In the genomic region with DNA sequence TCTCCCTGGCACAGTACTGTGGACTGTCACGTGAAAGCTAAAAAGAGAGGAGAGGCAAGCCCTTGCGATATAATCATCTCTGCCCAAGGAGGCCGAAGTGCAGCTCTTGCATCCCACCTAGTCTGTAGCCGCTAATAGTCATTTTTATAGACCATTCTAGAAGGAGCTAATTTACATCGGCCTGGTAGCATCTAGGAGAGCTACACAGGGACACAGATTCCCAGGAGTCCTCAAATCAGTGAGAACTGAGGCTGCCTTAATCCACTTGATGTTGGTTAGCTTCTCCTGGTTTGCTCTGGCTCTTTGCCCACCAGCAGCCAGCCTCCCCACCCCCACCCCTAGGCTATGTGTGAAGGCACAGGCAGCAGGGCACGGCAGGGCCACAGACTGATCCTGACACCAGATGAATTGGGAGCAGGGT, we compare ENCODE assay signal across 10 mouse cellular contexts.
DNase-seq lines count a peak whose midpoint lies in the region; ATAC-seq and TF ChIP-seq lines count a peak whose summit lies in the region.
"Had no signal": no experiment of that assay in that cellular context is flagged by ENCODE, and none has a peak within 500 bp of the region (broad histone marks: within the 10 kb centered on the region; RNA-seq: fewer than 3 reads in every experiment).

No protein-coding gene starts in this region.

- peak overlapping the region; percentile 11; the same call in 1 of the 2 replicates for H3K4me2 ChIP-seq in heart, embryonic 13.5 days
- 0 out of 2 replicates have a peak overlapping the region, but pooled peaks have one; percentile 3 for H3K4me2 ChIP-seq in limb, embryonic 15.5 days
- H3K4me2 ChIP-seq in intestine, postnatal 0 days (replicated peaks; ENCODE audit: low read depth) = no peak overlapping the region

- 0 out of 2 replicates have a peak, but pooled peaks cover 4% of the 10 kb centered on the region for H3K9me3 ChIP-seq in heart, embryonic 13.5 days
- peaks cover 9% of the 10 kb centered on the region; the same call in 1 of the 2 replicates for H3K9me3 ChIP-seq in forebrain, embryonic 10.5 days
- H3K9me3 ChIP-seq in limb, embryonic 15.5 days = no peaks in the 10 kb centered on the region
- H3K9me3 ChIP-seq in intestine, postnatal 0 days (ENCODE audit: control insufficient read depth) = no peaks in the 10 kb centered on the region

- H3K4me1 ChIP-seq in heart, embryonic 13.5 days = peaks cover 25% of the 10 kb centered on the region
- H3K4me1 ChIP-seq in forebrain, embryonic 10.5 days = peaks cover 31% of the 10 kb centered on the region
- H3K4me1 ChIP-seq in limb, embryonic 15.5 days = peaks cover 6% of the 10 kb centered on the region
- no peaks in the 10 kb centered on the region for H3K4me1 ChIP-seq in intestine, postnatal 0 days (replicated peaks; ENCODE audit: control insufficient read depth, insufficient read depth, low read length)

- no peak overlapping the region for H3K27ac ChIP-seq in heart, embryonic 13.5 days (replicated peaks)
- H3K27ac ChIP-seq in forebrain, embryonic 10.5 days = 0 out of 2 replicates have a peak overlapping the region, but pooled peaks have one; percentile 52
- H3K27ac ChIP-seq in limb, embryonic 15.5 days = no peak overlapping the region
- H3K27ac ChIP-seq in intestine, postnatal 0 days (ENCODE audit: low read depth, low read length) = no peak overlapping the region

- ATAC-seq in heart, embryonic 13.5 days (ENCODE audit: extremely low read depth, insufficient number of reproducible peaks, low FRiP score, low TSS enrichment) = peak; percentile 42; the same call in 1 of the 2 replicates
- no peak for ATAC-seq in limb, embryonic 15.5 days (ENCODE audit: insufficient number of reproducible peaks, low FRiP score, low TSS enrichment, low read depth)
- no peak for ATAC-seq in intestine, postnatal 0 days

- intact Hi-C loops in heart, postnatal 10 days (cut with DNase I) = no loop called here

- peaks cover 14% of the 10 kb centered on the region for H3K27me3 ChIP-seq in heart, embryonic 13.5 days (replicated peaks)
- H3K27me3 ChIP-seq in forebrain, embryonic 10.5 days (ENCODE audit: poor library complexity, severe bottlenecking) = no peaks in the 10 kb centered on the region
- no peaks in the 10 kb centered on the region for H3K27me3 ChIP-seq in limb, embryonic 15.5 days
- no peaks in the 10 kb centered on the region for H3K27me3 ChIP-seq in intestine, postnatal 0 days (replicated peaks; ENCODE audit: control insufficient read depth, insufficient read depth, low read length)

- no peak overlapping the region for H3K4me3 ChIP-seq in heart, embryonic 13.5 days
- no peak overlapping the region for H3K4me3 ChIP-seq in forebrain, embryonic 10.5 days
- H3K4me3 ChIP-seq in limb, embryonic 15.5 days = no peak overlapping the region
- no peak overlapping the region for H3K4me3 ChIP-seq in intestine, postnatal 0 days (ENCODE audit: low read depth, low read length)

- no peak for TF ChIP-seq CTCF in intestine, postnatal 0 days (IDR thresholded peaks at IDR 0.05; ENCODE audit: low read depth)

- no peak overlapping the region for H3K9ac ChIP-seq in heart, embryonic 13.5 days
- H3K9ac ChIP-seq in limb, embryonic 15.5 days = no peak overlapping the region
- no peak overlapping the region for H3K9ac ChIP-seq in intestine, postnatal 0 days (ENCODE audit: low read depth, low read length)

- no peak for DNase-seq in heart, postnatal 10 days
- peak; percentile 63 for DNase-seq in MN1 (ENCODE audit: low spot score)
- DNase-seq in forebrain, embryonic 10.5 days (ENCODE audit: extremely low spot score, low spot score) = no peak
- no peak for DNase-seq in thymus, postnatal 10 days (ENCODE audit: low spot score in 2 of 2)
- no peak for DNase-seq in embryo, embryonic 11 days
- DNase-seq: cerebellum, adult 9-11 months; right cerebral cortex, postnatal 25 days had no signal

- 46% methylated on average over 6 of the region's 6 CpGs for WGBS in heart, embryonic 13.5 days
- WGBS in forebrain, embryonic 10.5 days = 75% methylated on average over 6 of the region's 6 CpGs
- WGBS in limb, embryonic 15.5 days = 44% methylated on average over 6 of the region's 6 CpGs
- 72% methylated on average over 6 of the region's 6 CpGs for WGBS in intestine, postnatal 0 days

- no peaks in the 10 kb centered on the region for H3K36me3 ChIP-seq in heart, embryonic 13.5 days
- no peaks in the 10 kb centered on the region for H3K36me3 ChIP-seq in forebrain, embryonic 10.5 days (replicated peaks)
- H3K36me3 ChIP-seq in limb, embryonic 15.5 days = no peaks in the 10 kb centered on the region
- no peaks in the 10 kb centered on the region for H3K36me3 ChIP-seq in intestine, postnatal 0 days (ENCODE audit: control insufficient read depth, insufficient read depth)
